Mouse (Mus musculus): ENCODE measurements around the gene Gm28053.

GRCm38 (mm10) chr6:48689320-48689719 lies 29.1 kb upstream of the Gm28053 start:
- no peak for TF ChIP-seq CTCF (IDR thresholded peaks at IDR 0.05; ENCODE audit: low read depth)
- TF ChIP-seq EP300 (IDR thresholded peaks at IDR 0.05; ENCODE audit: low read depth), result no peak

Measured in liver, postnatal 0 days (tissue).